Mouse (Mus musculus) kidney, adult 18-20 months (tissue): Measurements from ENCODE around the gene Twist1.

Experiments used
- DNase-seq: peaks from one replicate; pipeline ENCODE4 v3.0.0; 2021

Twist1 gene

GRCm38 (mm10) chr12:33966490-33967415 lies 9.3 kb downstream of the Twist1 start:
- DNase-seq, result no peak

- DNase-seq, result no peak
Observed at GRCm38 (mm10) chr12:33967514-33967913, 10.0 kb downstream of the Twist1 start.

GRCm38 (mm10) chr12:33968041-33968897 lies 10.8 kb downstream of the Twist1 start:
- no peak for DNase-seq

GRCm38 (mm10) chr12:33968898-33969178 lies 11.4 kb downstream of the Twist1 start:
- no peak for DNase-seq

GRCm38 (mm10) chr12:33980159-33980558 lies 22.7 kb downstream of the Twist1 start:
- no peak for DNase-seq

GRCm38 (mm10) chr12:33981433-33981832 lies 24.0 kb downstream of the Twist1 start:
- no peak for DNase-seq

- DNase-seq, result no peak
Observed at GRCm38 (mm10) chr12:33993127-33993526, 35.7 kb downstream of the Twist1 start.
